In genomic region chr3:126044327-126044726, GRCm38 (mm10) we compare ENCODE assay signal across 13 mouse cellular contexts.
DNase-seq lines count a peak whose midpoint lies in the region; ATAC-seq and TF ChIP-seq lines count a peak whose summit lies in the region.
"Had no signal": no experiment of that assay in that cellular context is flagged by ENCODE, and none has a peak within 500 bp of the region (broad histone marks: within the 10 kb centered on the region; RNA-seq: fewer than 3 reads in every experiment).

No protein-coding gene starts in this region.

- TF ChIP-seq CTCF in heart, postnatal 0 days (IDR thresholded peaks at IDR 0.05; ENCODE audit: low read depth), result no peak

- no peak overlapping the region for H3K27ac ChIP-seq in heart, postnatal 0 days (ENCODE audit: low read depth)
- no peak overlapping the region for H3K27ac ChIP-seq in forebrain, embryonic 13.5 days

- ATAC-seq in heart, postnatal 0 days (ENCODE audit: insufficient read depth, low read depth), result peak; percentile 39; the same call in 1 of the 2 replicates
- peak; percentile 48; the same call in 1 of the 2 replicates for ATAC-seq in forebrain, embryonic 13.5 days
- ATAC-seq in frontal cortex, adult (ENCODE audit: low TSS enrichment), result no peak

- no peaks in the 10 kb centered on the region for H3K27me3 ChIP-seq in heart, postnatal 0 days (ENCODE audit: control insufficient read depth, insufficient read depth, low read length)
- H3K27me3 ChIP-seq in forebrain, embryonic 13.5 days, result no peaks in the 10 kb centered on the region
- H3K27me3 ChIP-seq: megakaryocyte, embryonic 14.5 days had no signal

- intact Hi-C loops in heart, postnatal 10 days (cut with DNase I), result no loop called here

- WGBS in heart, postnatal 0 days, result 13% methylated on average over 3 of the region's 3 CpGs
- 13% methylated on average over 3 of the region's 3 CpGs for WGBS in forebrain, embryonic 13.5 days

- no peak overlapping the region for H3K4me3 ChIP-seq in heart, postnatal 0 days (ENCODE audit: low read depth, low read length)
- H3K4me3 ChIP-seq in forebrain, embryonic 13.5 days, result no peak overlapping the region
- H3K4me3 ChIP-seq: megakaryocyte, embryonic 14.5 days had no signal

- no peak for TF ChIP-seq EP300 in heart, postnatal 0 days (IDR thresholded peaks at IDR 0.05; ENCODE audit: low read depth)

- H3K4me1 ChIP-seq in heart, postnatal 0 days (ENCODE audit: control insufficient read depth, insufficient read depth), result no peaks in the 10 kb centered on the region
- 0 out of 2 replicates have a peak, but pooled peaks cover 4% of the 10 kb centered on the region for H3K4me1 ChIP-seq in forebrain, embryonic 13.5 days
- H3K4me1 ChIP-seq: megakaryocyte, embryonic 14.5 days had no signal

- H3K4me2 ChIP-seq in heart, postnatal 0 days (ENCODE audit: low read depth, low read length), result no peak overlapping the region
- no peak overlapping the region for H3K4me2 ChIP-seq in forebrain, embryonic 13.5 days

- no peaks in the 10 kb centered on the region for H3K9me3 ChIP-seq in heart, postnatal 0 days (replicated peaks; ENCODE audit: control insufficient read depth, low read length)
- no peaks in the 10 kb centered on the region for H3K9me3 ChIP-seq in forebrain, embryonic 13.5 days (replicated peaks)
- H3K9me3 ChIP-seq: megakaryocyte, embryonic 14.5 days had no signal

- peak; percentile 39 for DNase-seq in heart, postnatal 0 days (ENCODE audit: low spot score)
- DNase-seq in heart, postnatal 10 days, result no peak
- DNase-seq in retina, embryonic 14.5 days (ENCODE audit: low spot score), result peak; percentile 5
- no peak for DNase-seq in retina, postnatal 1 day
- peak; percentile 7 for DNase-seq in thymus, postnatal 4 days
- no peak for DNase-seq in urinary bladder, postnatal 14 days (ENCODE audit: low spot score)
- DNase-seq: adrenal gland, adult 8-10 months; cerebellum, adult 9-11 months; heart, postnatal 36 days; left cerebral cortex, postnatal 4 days had no signal

- no peaks in the 10 kb centered on the region for H3K36me3 ChIP-seq in heart, postnatal 0 days (replicated peaks; ENCODE audit: control insufficient read depth, insufficient read depth, low read length)
- no peaks in the 10 kb centered on the region for H3K36me3 ChIP-seq in forebrain, embryonic 13.5 days (ENCODE audit: poor library complexity, severe bottlenecking)

- no peak overlapping the region for H3K9ac ChIP-seq in heart, postnatal 0 days (replicated peaks; ENCODE audit: low read depth, low read length)
- H3K9ac ChIP-seq in forebrain, embryonic 13.5 days, result no peak overlapping the region

Comparison
In these comparisons a context has a peak if more than half of its experiments do, and no peak if none do; other contexts are left out.
1. DNase-seq: peak in heart, postnatal 0 days (single experiment), retina, embryonic 14.5 days (single experiment) and thymus, postnatal 4 days (single experiment); none in heart, postnatal 10 days (0 of 2), retina, postnatal 1 day (single experiment) and urinary bladder, postnatal 14 days (single experiment).